Mouse (Mus musculus) CH12.LX (cell line): ENCODE data around the gene Pkhd1. TPM values are rescaled to one million over a fixed set of nuclear protein-coding genes. Genes with fewer than 3 reads are reported as not detected.

Experiments
- DNase-seq: peaks from one replicate; pipeline ENCODE4 v3.0.0-alpha.2; 2013; ENCODE audit errors: extremely low read depth
- H3K27ac ChIP-seq: 2 replicates; pipeline ENCODE4 v1.5.1; 2012; ENCODE audit warnings: low read depth, mild to moderate bottlenecking, control low read depth, moderate library complexity; ENCODE audit not compliant: insufficient read depth
- H3K27me3 ChIP-seq: replicated peaks from 2 replicates; pipeline ENCODE3; 2012; ENCODE audit warnings: inconsistent platforms
- H3K36me3 ChIP-seq, 2 experiments: replicated peaks in 1 of 2; 2 replicates each; pipeline versions ENCODE3 to v1.6.1; 2012; ENCODE audit warnings: inconsistent platforms in 1 of 2, low read length in 1 of 2, mild to moderate bottlenecking in 1 of 2, mixed read lengths in 1 of 2, moderate library complexity in 1 of 2; ENCODE audit not compliant: control insufficient read depth in 1 of 2, insufficient read depth in 1 of 2
- H3K4me1 ChIP-seq, 2 experiments: 2 replicates each; pipeline ENCODE4 v1.6.1; 2012; ENCODE audit warnings: inconsistent platforms in 1 of 2, moderate library complexity in 1 of 2; ENCODE audit not compliant: insufficient read depth in 2 of 2, control insufficient read depth in 1 of 2
- H3K4me2 ChIP-seq: 2 replicates; pipeline ENCODE4 v1.6.1; 2012; ENCODE audit warnings: low read depth, mild to moderate bottlenecking, control low read depth; ENCODE audit not compliant: poor library complexity, insufficient read depth, severe bottlenecking
- H3K4me3 ChIP-seq, 3 experiments: fragments of 150-350 bp in 1 of 3; sonication (generic) in 1 of 3; replicated peaks in 1 of 3; 2 replicates each; pipeline versions ENCODE3 to v1.5.1; 2011 to 2012; ENCODE audit warnings: low read depth in 2 of 3, low read length in 2 of 3, mild to moderate bottlenecking in 2 of 3, moderate library complexity in 2 of 3, control low read depth in 1 of 3, improper control_type of control experiment in 1 of 3, inconsistent platforms in 1 of 3, mixed read lengths in 1 of 3; ENCODE audit not compliant: poor library complexity in 1 of 3
- H3K79me2 ChIP-seq: replicated peaks from 2 replicates; pipeline ENCODE4 v1.6.1; 2012; ENCODE audit warnings: mild to moderate bottlenecking, moderate library complexity; ENCODE audit not compliant: control insufficient read depth, poor library complexity, insufficient read depth, severe bottlenecking; ENCODE audit errors: extremely low read depth
- H3K9ac ChIP-seq: 2 replicates; pipeline ENCODE4 v1.6.1; 2012; ENCODE audit warnings: low read depth, mild to moderate bottlenecking, control low read depth, moderate library complexity; ENCODE audit not compliant: insufficient read depth
- H3K9me3 ChIP-seq: replicated peaks from 2 replicates; pipeline ENCODE3; 2012; ENCODE audit warnings: low read length, inconsistent platforms, mixed read lengths
- CHD2 ChIP-seq: IDR thresholded peaks from 2 replicates; pipeline ENCODE4 v1.6.1; 2011; ENCODE audit warnings: low read length, improper control_type of control experiment
- CTCF ChIP-seq, 2 experiments: IDR thresholded peaks in 1 of 2; conservative IDR thresholded peaks in 1 of 2; 2 replicates each; pipeline ENCODE4 v1.5.1; 2011 to 2012; ENCODE audit warnings: low read depth in 2 of 2, low read length in 2 of 2, improper control_type of control experiment in 1 of 2, inconsistent platforms in 1 of 2, mild to moderate bottlenecking in 1 of 2, moderate library complexity in 1 of 2
- E2F4 ChIP-seq: IDR thresholded peaks from 2 replicates; pipeline ENCODE4 v1.6.1; 2011; ENCODE audit warnings: low read depth, low read length, improper control_type of control experiment; ENCODE audit not compliant: insufficient replicate concordance
- ELF1 ChIP-seq: IDR thresholded peaks from 2 replicates; pipeline ENCODE4 v1.6.1; 2014; ENCODE audit warnings: low read depth, mild to moderate bottlenecking, inconsistent platforms, low read length, improper control_type of control experiment
- EP300 ChIP-seq: IDR thresholded peaks from 2 replicates; pipeline ENCODE4 v1.6.1; 2011; ENCODE audit warnings: low read length, improper control_type of control experiment
- ETS1 ChIP-seq: conservative IDR thresholded peaks from 2 replicates; pipeline ENCODE4 v1.6.1; 2012; ENCODE audit warnings: low read depth, mild to moderate bottlenecking, inconsistent platforms, low read length, improper control_type of control experiment, moderate library complexity
- HCFC1 ChIP-seq: IDR thresholded peaks from 2 replicates; pipeline ENCODE4 v1.6.1; 2012; ENCODE audit warnings: low read depth, mild to moderate bottlenecking, inconsistent platforms, low read length, improper control_type of control experiment
- IRF4 ChIP-seq: IDR thresholded peaks from 2 replicates; pipeline ENCODE4 v1.6.1; 2014; ENCODE audit warnings: low read depth, mild to moderate bottlenecking, inconsistent platforms, low read length, improper control_type of control experiment
- JUN ChIP-seq: IDR thresholded peaks from 2 replicates; pipeline ENCODE4 v1.6.1; 2011; ENCODE audit warnings: low read depth, mild to moderate bottlenecking, low read length, improper control_type of control experiment, moderate library complexity; ENCODE audit not compliant: insufficient read depth
- JUND ChIP-seq: conservative IDR thresholded peaks from 2 replicates; pipeline ENCODE4 v1.6.1; 2011; ENCODE audit warnings: low read depth, low read length, improper control_type of control experiment
- MAX ChIP-seq: IDR thresholded peaks from 2 replicates; pipeline ENCODE4 v1.6.1; 2011; ENCODE audit warnings: low read length, improper control_type of control experiment
- MAZ ChIP-seq: IDR thresholded peaks from 2 replicates; pipeline ENCODE4 v1.6.1; 2012; ENCODE audit warnings: low read depth, mild to moderate bottlenecking, inconsistent platforms, low read length, improper control_type of control experiment, moderate library complexity
- MEF2A ChIP-seq: IDR thresholded peaks from 2 replicates; pipeline ENCODE4 v1.6.1; 2014; ENCODE audit warnings: low read depth, mild to moderate bottlenecking, inconsistent platforms, low read length, improper control_type of control experiment, borderline replicate concordance
- MXI1 ChIP-seq: IDR thresholded peaks from 2 replicates; pipeline ENCODE4 v1.6.1; 2011; ENCODE audit warnings: mild to moderate bottlenecking, low read depth, low read length, improper control_type of control experiment
- MYC ChIP-seq: IDR thresholded peaks from 2 replicates; pipeline ENCODE4 v1.6.1; 2011; ENCODE audit warnings: low read depth, mild to moderate bottlenecking, improper control_type of control experiment, low read length
- NELFE ChIP-seq: IDR thresholded peaks from 2 replicates; pipeline ENCODE4 v1.6.1; 2011; ENCODE audit warnings: low read depth, low read length, improper control_type of control experiment
- NRF1 ChIP-seq: IDR thresholded peaks from 2 replicates; pipeline ENCODE4 v1.6.1; 2014; ENCODE audit warnings: low read depth, mild to moderate bottlenecking, inconsistent platforms, low read length, improper control_type of control experiment, moderate library complexity
- POLR2A ChIP-seq: IDR thresholded peaks from 2 replicates; pipeline ENCODE4 v1.6.1; 2011; ENCODE audit warnings: low read depth, mild to moderate bottlenecking, improper control_type of control experiment, low read length
- POLR2AphosphoS2 ChIP-seq: IDR thresholded peaks from 2 replicates; pipeline ENCODE4 v1.6.1; 2011; ENCODE audit warnings: low read depth, low read length, improper control_type of control experiment
- RAD21 ChIP-seq: IDR thresholded peaks from 2 replicates; pipeline ENCODE4 v1.6.1; 2011; ENCODE audit warnings: low read depth, mild to moderate bottlenecking, low read length, improper control_type of control experiment, moderate library complexity
- TBP ChIP-seq: conservative IDR thresholded peaks from 2 replicates; pipeline ENCODE4 v1.6.1; 2011; ENCODE audit warnings: low read depth, low read length, improper control_type of control experiment
- TCF12 ChIP-seq: IDR thresholded peaks from 2 replicates; pipeline ENCODE4 v1.6.1; 2014; ENCODE audit warnings: low read depth, mild to moderate bottlenecking, inconsistent platforms, low read length, improper control_type of control experiment
- USF1 ChIP-seq: IDR thresholded peaks from 2 replicates; pipeline ENCODE4 v1.6.1; 2014; ENCODE audit warnings: low read depth, mild to moderate bottlenecking, inconsistent platforms, low read length, improper control_type of control experiment
- USF2 ChIP-seq: conservative IDR thresholded peaks from 2 replicates; pipeline ENCODE4 v1.6.1; 2011; ENCODE audit warnings: low read depth, low read length, improper control_type of control experiment
- ZC3H11A ChIP-seq: IDR thresholded peaks from 2 replicates; pipeline ENCODE4 v1.6.1; 2012; ENCODE audit warnings: low read depth, mild to moderate bottlenecking, inconsistent platforms, low read length, improper control_type of control experiment
- ZKSCAN1 ChIP-seq: IDR thresholded peaks from 2 replicates; pipeline ENCODE4 v1.6.1; 2012; ENCODE audit warnings: low read depth, inconsistent platforms, low read length, improper control_type of control experiment, borderline replicate concordance
- ZMIZ1 ChIP-seq: IDR thresholded peaks from 2 replicates; pipeline ENCODE4 v1.6.1; 2012; ENCODE audit warnings: low read depth, mild to moderate bottlenecking, inconsistent platforms, low read length, improper control_type of control experiment
- ZNF384 ChIP-seq: IDR thresholded peaks from 2 replicates; pipeline ENCODE4 v1.6.1; 2012; ENCODE audit warnings: low read depth, low read length, improper control_type of control experiment, inconsistent platforms
- dilution Hi-C: fragments of 300-500 bp; cut with MboI; formaldehyde crosslinking; loops from 2 replicates; pipeline ENCODE4 v1.14.3; 2020; ENCODE audit warnings: low sequenced_read_pairs; ENCODE audit not compliant: extremely low pct_unique_long_range_greater_than_20kb, extremely low pct_ligation_motif_present
- in situ Hi-C: fragments of 300-500 bp; cut with MboI; formaldehyde crosslinking; loops from 3 replicates; pipeline ENCODE4 v1.14.3; 2019; ENCODE audit warnings: low sequenced_read_pairs, low pct_ligation_motif_present, low pct_unique_long_range_greater_than_20kb, mixed read lengths
- polyA plus RNA-seq: library from polyadenylated mRNA; unstranded; fragments of >175 nt; gene quantifications from 2 replicates; pipeline ENCODE4 v1.2.1, GENCODE M21; 2012; ENCODE audit warnings: low read depth; ENCODE audit not compliant: insufficient read length
- total RNA-seq, 2 experiments: library from RNA; depleted of rRNA; stranded (reverse); fragments of 300-350 nt in 1 of 2; fragments of >200 nt in 1 of 2; gene quantifications; 2 replicates each; pipeline ENCODE4 v1.2.3; 2012 to 2014

The Pkhd1 gene
- total and polyA plus RNA-seq, 3 experiments = not detected

GRCm38 (mm10) chr1:20481843-20482242 is 136.0 kb downstream of the Pkhd1 start:
- Histone ChIP-seq H3K27ac (no peak overlapping the region), H3K4me1 (no peaks in the 10 kb centered on the region), H3K79me2 (no peaks in the 10 kb centered on the region), H3K4me2 (no peak overlapping the region), H3K4me3 (no peak overlapping the region)
- no peak for DNase-seq
- TF ChIP-seq EP300 (no peak), HCFC1 (no peak), TCF12 (no peak), POLR2AphosphoS2 (no peak), NELFE (no peak), TBP (no peak), MYC (no peak), ZNF384 (no peak), ZMIZ1 (no peak), CTCF (conservative IDR thresholded peaks at IDR 0.05 in 1 of 2, IDR thresholded peaks at IDR 0.05 in 1 of 2; ENCODE audit: low read depth in 2 of 2, low read length in 2 of 2) (no peak), MXI1 (no peak), E2F4 (no peak), JUND (no peak), NRF1 (no peak), ZC3H11A (no peak), ZKSCAN1 (no peak), POLR2A (no peak)
- TF ChIP-seq, all 38 proteins: peak for 0
- in situ Hi-C loops = no loop called here
- dilution Hi-C loops = no loop called here
- no peaks in the 10 kb centered on the region for H3K27me3 ChIP-seq
- H3K36me3 ChIP-seq = no peaks in the 10 kb centered on the region
- no peaks in the 10 kb centered on the region for H3K9me3 ChIP-seq
- H3K9ac ChIP-seq = no peak overlapping the region

DNA sequence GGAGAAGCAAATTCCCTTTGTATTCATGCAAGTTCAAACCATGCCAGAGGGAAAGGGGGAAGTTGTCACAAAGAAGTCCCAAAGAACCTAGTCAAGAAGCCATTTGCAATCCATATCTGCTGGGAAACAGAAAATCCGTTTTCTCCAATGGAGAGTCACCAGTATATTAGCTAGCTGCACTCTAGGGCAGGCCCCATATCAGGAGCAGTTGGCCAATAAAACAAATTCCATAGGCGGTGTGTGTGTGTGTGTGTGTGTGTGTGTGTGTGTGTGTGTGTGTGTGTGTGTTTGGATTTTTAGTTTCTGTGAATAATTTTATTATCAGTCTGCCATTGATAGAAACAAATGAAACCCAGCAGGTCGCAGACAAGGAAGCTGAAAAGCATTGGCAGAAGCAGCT is 139.2 kb downstream of the Pkhd1 start:
- DNase-seq = no peak
- dilution Hi-C loops (no loop called here), in situ Hi-C loops (no loop called here)
- no peaks in the 10 kb centered on the region for H3K9me3 ChIP-seq
- H3K9ac ChIP-seq = no peak overlapping the region
- no peaks in the 10 kb centered on the region for H3K4me1 ChIP-seq
- TF ChIP-seq USF2 (no peak), IRF4 (no peak), ZKSCAN1 (no peak), RAD21 (no peak), ELF1 (no peak), MAX (no peak), POLR2AphosphoS2 (no peak), MYC (no peak), POLR2A (no peak), TBP (no peak), ZMIZ1 (no peak), MAZ (no peak), ZC3H11A (no peak), MEF2A (no peak), JUN (no peak), CHD2 (no peak), USF1 (no peak), TCF12 (no peak), ETS1 (no peak)
- no peak overlapping the region for H3K27ac ChIP-seq
- no peaks in the 10 kb centered on the region for H3K27me3 ChIP-seq
- H3K36me3 ChIP-seq = no peaks in the 10 kb centered on the region
- H3K4me3 ChIP-seq = no peak overlapping the region
- H3K79me2 ChIP-seq = no peaks in the 10 kb centered on the region
- no peak overlapping the region for H3K4me2 ChIP-seq
